Mouse (Mus musculus) liver, embryonic 14.5 days (tissue): ENCODE data around the gene Tmem266. TPM values are rescaled to one million over a fixed set of nuclear protein-coding genes. Genes with fewer than 3 reads are reported as not detected.

Experiments
- ATAC-seq: fragments of 200-750 bp; cut with Nextera tagmentation; 2 replicates; pipeline ENCODE4 v1.8.0; 2017; ENCODE audit warnings: moderate number of reproducible peaks, mild to moderate bottlenecking, moderate library complexity; ENCODE audit not compliant: insufficient read depth
- DNase-seq, 3 experiments: peaks; one replicate each; pipeline ENCODE4 v3.0.0-alpha.2; 2012 to 2013; ENCODE audit warnings: low read depth in 3 of 3, low spot score in 3 of 3
- H3K27ac ChIP-seq: fragments of 300-500 bp; sonication (generic); 2 replicates; pipeline ENCODE4 v1.5.1; 2014; ENCODE audit warnings: moderate library complexity, mild to moderate bottlenecking, control low read depth, inconsistent platforms
- H3K27me3 ChIP-seq: fragments of 300-500 bp; sonication (generic); 2 replicates; pipeline ENCODE4 v1.6.1; 2014; ENCODE audit warnings: mild to moderate bottlenecking, low read length, moderate library complexity; ENCODE audit not compliant: control insufficient read depth, insufficient read depth
- H3K36me3 ChIP-seq: fragments of 300-500 bp; sonication (generic); replicated peaks from 2 replicates; pipeline ENCODE4 v1.6.1; 2014; ENCODE audit warnings: low read depth; ENCODE audit not compliant: control insufficient read depth, insufficient read depth
- H3K4me1 ChIP-seq, 2 experiments: fragments of 200-500 bp in 1 of 2; fragments of 300-500 bp in 1 of 2; sonication (generic) in 1 of 2; replicated peaks; 2 replicates each; pipeline ENCODE4 v1.6.1; 2012 to 2014; ENCODE audit warnings: antibody characterized with exemption in 1 of 2, inconsistent platforms in 1 of 2, low read length in 1 of 2; ENCODE audit not compliant: control insufficient read depth in 2 of 2, insufficient read depth in 2 of 2
- H3K4me2 ChIP-seq: fragments of 300-500 bp; sonication (generic); 2 replicates; pipeline ENCODE4 v1.6.1; 2014; ENCODE audit warnings: low read depth, mild to moderate bottlenecking, control low read depth, moderate library complexity
- H3K4me3 ChIP-seq, 2 experiments: fragments of 200-500 bp in 1 of 2; fragments of 300-500 bp in 1 of 2; sonication (generic) in 1 of 2; 2 replicates each; pipeline ENCODE4 v1.5.1; 2012 to 2014; ENCODE audit warnings: low read depth in 2 of 2, low read length in 2 of 2, mild to moderate bottlenecking in 2 of 2, control low read depth in 1 of 2, inconsistent platforms in 1 of 2, moderate library complexity in 1 of 2; ENCODE audit not compliant: insufficient read depth in 1 of 2
- H3K9ac ChIP-seq: fragments of 300-500 bp; sonication (generic); replicated peaks from 2 replicates; pipeline ENCODE4 v1.6.1; 2014; ENCODE audit warnings: mild to moderate bottlenecking, control low read depth, moderate library complexity
- H3K9me3 ChIP-seq: fragments of 300-500 bp; sonication (generic); 2 replicates; pipeline ENCODE4 v1.6.1; 2016; ENCODE audit warnings: low read length, mixed read lengths; ENCODE audit not compliant: control insufficient read depth
- CTCF ChIP-seq: IDR thresholded peaks from 2 replicates; pipeline ENCODE4 v1.5.1; 2016; ENCODE audit warnings: antibody characterized with exemption, low read depth, control low read depth
- EP300 ChIP-seq: IDR thresholded peaks from 2 replicates; pipeline ENCODE4 v1.6.1; 2016; ENCODE audit warnings: antibody characterized with exemption, low read depth
- WGBS: fragments of 180-500 bp; shearing (Covaris S2); extraction: QIAGEN DNeasy Blood & Tissue Kit; methylation state at CpG from one replicate; pipeline ENCODE4 v1.1.7; 2014; ENCODE audit not compliant: insufficient replicate concordance; 5-methylcytosine and 5-hydroxymethylcytosine counted together
- polyA plus RNA-seq, 2 experiments: library from polyadenylated mRNA; depleted of rRNA in 1 of 2; stranded (reverse) in 1 of 2; unstranded in 1 of 2; fragments of >200 nt; fragmentation: Nextera tagmentation in 1 of 2; extraction: Ambion mirVana in 1 of 2; gene quantifications; 2 replicates each; pipeline versions ENCODE4 v1.2.1 to v1.2.3; 2012 to 2014

The Tmem266 gene
- polyA plus RNA-seq, 2 experiments, result not detected

DNA sequence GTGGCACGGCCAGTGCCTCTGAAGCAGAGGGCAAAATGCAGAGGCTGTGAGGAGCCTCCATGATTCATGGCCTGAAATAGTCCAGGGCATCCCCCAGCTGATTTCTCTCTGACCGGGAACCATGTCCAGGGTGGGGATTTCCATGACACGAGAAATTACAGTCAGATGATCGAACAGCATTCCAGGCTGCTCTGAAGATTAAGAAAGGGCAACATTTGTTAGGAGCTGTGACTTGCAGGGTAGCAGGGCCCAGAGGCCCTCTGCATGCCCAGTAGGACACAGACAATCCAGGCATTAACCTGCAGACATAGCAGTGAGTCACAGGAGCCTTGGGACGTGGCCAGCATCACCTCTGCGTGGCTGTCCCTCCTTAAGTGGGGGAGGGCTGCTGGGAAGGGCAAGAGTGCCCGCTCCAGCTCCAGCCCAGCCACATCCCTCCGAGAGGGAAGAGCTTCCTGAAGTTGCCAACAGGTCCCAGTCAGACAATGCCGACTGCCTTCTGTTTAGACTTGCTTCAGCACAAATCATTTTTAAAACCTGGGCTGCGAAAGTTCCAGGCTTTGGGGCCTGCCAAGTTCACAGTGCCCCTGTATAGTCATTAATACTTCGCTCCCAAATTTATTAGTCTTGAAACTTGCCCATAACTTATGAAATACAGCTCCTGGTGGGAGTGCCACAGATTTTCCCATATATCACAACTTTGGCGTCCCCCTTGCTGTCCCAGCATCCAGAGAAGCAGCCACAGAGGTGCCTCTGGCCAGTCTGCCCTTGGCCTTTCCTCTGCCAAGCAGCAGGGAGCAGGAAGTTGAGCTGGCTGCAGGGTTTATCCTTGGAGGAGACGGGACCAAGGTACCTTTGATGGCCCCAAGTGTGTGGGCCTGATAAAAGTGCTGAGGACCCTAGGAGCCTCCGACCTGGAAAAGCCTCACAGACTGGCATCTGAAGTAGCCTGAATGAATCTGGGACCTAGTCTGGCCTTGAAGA is 105.9 kb downstream of the Tmem266 start:
- Histone ChIP-seq H3K36me3 (no peaks in the 10 kb centered on the region), H3K9me3 (no peaks in the 10 kb centered on the region), H3K4me1 (no peaks in the 10 kb centered on the region; a peak in 1 of 4 replicates), H3K27ac (no peak overlapping the region), H3K4me2 (no peak overlapping the region), H3K27me3 (no peaks in the 10 kb centered on the region), H3K9ac (no peak overlapping the region), H3K4me3 (no peak overlapping the region)
- no peak for ATAC-seq
- WGBS, result 50% methylated on average over 14 of the region's 14 CpGs
- no peak for TF ChIP-seq EP300
- TF ChIP-seq CTCF, result no peak
- DNase-seq, result no peak

DNA sequence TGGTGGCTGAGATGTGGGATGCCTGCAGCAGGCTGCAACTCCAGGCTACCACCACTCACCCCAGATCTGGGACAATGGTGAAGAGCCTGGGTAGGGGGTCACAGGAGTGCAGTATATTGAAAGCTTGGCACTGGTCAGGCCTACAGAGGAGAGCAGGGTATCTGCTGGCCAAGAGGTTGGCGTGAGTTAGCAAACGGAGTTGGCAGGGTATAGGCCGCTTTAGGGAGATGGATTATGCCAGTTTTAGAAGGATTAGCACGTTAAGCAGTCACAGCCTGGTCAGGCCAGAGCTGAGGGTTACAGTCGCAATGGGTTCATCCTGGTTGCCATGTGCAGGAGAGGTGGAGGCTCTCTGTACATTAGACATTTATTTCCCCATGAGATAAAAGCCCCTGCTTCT is 107.2 kb downstream of the Tmem266 start:
- no peak overlapping the region for H3K9ac ChIP-seq

GRCm38 (mm10) chr9:55438433-55438832 is 111.7 kb downstream of the Tmem266 start:
- Histone ChIP-seq H3K27ac (no peak overlapping the region), H3K4me1 (no peaks in the 10 kb centered on the region), H3K4me2 (no peak overlapping the region), H3K9ac (no peak overlapping the region), H3K36me3 (no peaks in the 10 kb centered on the region), H3K9me3 (no peaks in the 10 kb centered on the region), H3K27me3 (no peaks in the 10 kb centered on the region), H3K4me3 (no peak overlapping the region)
- DNase-seq (no peak), ATAC-seq (no peak)
- TF ChIP-seq EP300 (no peak), CTCF (no peak)
- WGBS, result 51% methylated on average over 3 of the region's 3 CpGs

More for the DNA sequence above, 107.2 kb downstream of the Tmem266 start:
- whole genome bisulfite sequencing, result 64% methylated on average over 5 of the region's 5 CpGs
- H3K27ac ChIP-seq, result no peak overlapping the region
- no peak for ATAC-seq
- no peaks in the 10 kb centered on the region for H3K36me3 ChIP-seq
- TF ChIP-seq CTCF (no peak), EP300 (no peak)
- H3K9me3 ChIP-seq, result no peaks in the 10 kb centered on the region
- DNase-seq, result no peak
- no peak overlapping the region for H3K4me3 ChIP-seq
- no peaks in the 10 kb centered on the region; a peak in 1 of 4 replicates for H3K4me1 ChIP-seq
- no peak overlapping the region for H3K4me2 ChIP-seq
- no peaks in the 10 kb centered on the region for H3K27me3 ChIP-seq

DNA sequence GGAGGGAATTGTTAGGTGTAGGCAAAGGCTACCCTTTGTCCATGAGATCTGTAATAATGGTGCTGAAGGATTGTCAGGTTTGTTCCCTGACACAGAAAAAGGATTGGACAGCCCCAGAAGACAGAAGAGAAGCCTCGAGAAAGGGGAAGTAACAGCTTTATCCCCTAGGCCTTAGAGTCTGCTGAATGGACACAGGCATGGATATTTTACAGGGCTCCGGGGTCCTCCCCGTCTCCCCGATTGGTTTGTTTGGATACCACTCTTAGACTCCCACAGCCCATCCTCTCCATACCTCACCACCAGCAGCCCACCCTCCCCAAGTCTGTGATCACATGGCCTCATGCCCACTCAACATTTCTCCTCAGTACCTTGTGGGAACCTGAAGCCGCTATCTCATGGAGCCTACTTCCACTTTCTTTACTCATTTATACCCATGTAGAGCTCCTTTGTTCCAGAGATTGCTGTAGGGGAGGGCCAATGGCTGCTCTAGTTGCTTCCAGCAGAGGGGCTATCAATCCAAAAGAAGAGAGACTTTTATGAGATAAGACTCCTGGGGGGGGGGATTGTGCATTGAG is 112.6 kb downstream of the Tmem266 start:
- H3K27ac ChIP-seq, result no peak overlapping the region
- 60% methylated on average over 5 of the region's 5 CpGs for WGBS
- TF ChIP-seq EP300 (no peak), CTCF (no peak)
- H3K9me3 ChIP-seq, result no peaks in the 10 kb centered on the region
- no peaks in the 10 kb centered on the region for H3K27me3 ChIP-seq
- H3K36me3 ChIP-seq, result no peaks in the 10 kb centered on the region
- no peak overlapping the region for H3K9ac ChIP-seq
- H3K4me1 ChIP-seq, result no peaks in the 10 kb centered on the region
- no peak for ATAC-seq
- no peak overlapping the region for H3K4me2 ChIP-seq
- no peak overlapping the region for H3K4me3 ChIP-seq
- no peak for DNase-seq

GRCm38 (mm10) chr9:55447509-55447908 is 120.8 kb downstream of the Tmem266 start:
- Histone ChIP-seq H3K27me3 (no peaks in the 10 kb centered on the region), H3K9me3 (no peaks in the 10 kb centered on the region), H3K9ac (no peak overlapping the region), H3K36me3 (no peaks in the 10 kb centered on the region), H3K4me3 (no peak overlapping the region), H3K4me1 (no peaks in the 10 kb centered on the region), H3K4me2 (no peak overlapping the region), H3K27ac (no peak overlapping the region)
- TF ChIP-seq EP300, result no peak
- no peak for TF ChIP-seq CTCF
- DNase-seq (no peak), ATAC-seq (no peak)
- 72% methylated on average over 4 of the region's 4 CpGs for WGBS
